In genomic region chr2:48477336-48477735, GRCm38 (mm10) we compare ENCODE assay signal across 21 mouse cellular contexts.
A peak's percentile ranks its signal among the peaks of the same experiment; 100 is the strongest.
DNase-seq lines count a peak whose midpoint lies in the region; ATAC-seq lines count a peak whose summit lies in the region.
"Had no signal": no experiment of that assay in that cellular context is flagged by ENCODE, and none has a peak within 500 bp of the region (broad histone marks: within the 10 kb centered on the region; RNA-seq: fewer than 3 reads in every experiment).

No protein-coding gene starts in this region.

- ATAC-seq in forebrain, embryonic 15.5 days (replicated peaks) = peak; percentile 61; the same call in 1 of the 2 replicates
- ATAC-seq in forebrain, embryonic 11.5 days (replicated peaks; ENCODE audit: low FRiP score) = no peak
- ATAC-seq in neural tube, embryonic 13.5 days (ENCODE audit: low read depth) = 0 out of 2 replicates have a peak, but pooled peaks have one; percentile 18
- peak; percentile 85 for ATAC-seq in midbrain, embryonic 15.5 days (replicated peaks)
- no peak for ATAC-seq in activated CD4-positive, CD25-positive, alpha-beta regulatory T cell, adult 4 months
- ATAC-seq: hindbrain, postnatal 0 days had no signal

- H3K36me3 ChIP-seq in forebrain, embryonic 15.5 days = no peaks in the 10 kb centered on the region
- no peaks in the 10 kb centered on the region for H3K36me3 ChIP-seq in forebrain, embryonic 11.5 days (ENCODE audit: control insufficient read depth, insufficient read depth, low read length)
- H3K36me3 ChIP-seq in neural tube, embryonic 13.5 days = no peaks in the 10 kb centered on the region
- H3K36me3 ChIP-seq in midbrain, embryonic 15.5 days (replicated peaks) = no peaks in the 10 kb centered on the region
- H3K36me3 ChIP-seq: embryonic facial prominence, embryonic 13.5 days; G1E; heart, embryonic 10.5 days; hindbrain, embryonic 12.5 days had no signal

- WGBS in forebrain, embryonic 15.5 days = 37% methylated on average over 2 of the region's 2 CpGs
- WGBS in forebrain, embryonic 11.5 days = 69% methylated on average over 2 of the region's 2 CpGs
- WGBS in neural tube, embryonic 13.5 days = 45% methylated on average over 2 of the region's 2 CpGs
- 47% methylated on average over 2 of the region's 2 CpGs for WGBS in midbrain, embryonic 15.5 days

- no peaks in the 10 kb centered on the region for H3K9me3 ChIP-seq in forebrain, embryonic 15.5 days
- no peaks in the 10 kb centered on the region for H3K9me3 ChIP-seq in forebrain, embryonic 11.5 days (ENCODE audit: control insufficient read depth, low read length)
- no peaks in the 10 kb centered on the region for H3K9me3 ChIP-seq in neural tube, embryonic 13.5 days
- no peaks in the 10 kb centered on the region for H3K9me3 ChIP-seq in midbrain, embryonic 15.5 days
- H3K9me3 ChIP-seq: embryonic facial prominence, embryonic 13.5 days; G1E; heart, embryonic 10.5 days; hindbrain, embryonic 12.5 days had no signal

- H3K4me2 ChIP-seq in forebrain, embryonic 15.5 days (replicated peaks) = no peak overlapping the region
- H3K4me2 ChIP-seq in forebrain, embryonic 11.5 days (ENCODE audit: low read depth, low read length, severe bottlenecking) = no peak overlapping the region
- H3K4me2 ChIP-seq in neural tube, embryonic 13.5 days = no peak overlapping the region
- no peak overlapping the region for H3K4me2 ChIP-seq in midbrain, embryonic 15.5 days
- H3K4me2 ChIP-seq: embryonic facial prominence, embryonic 13.5 days; hindbrain, embryonic 12.5 days had no signal

- DNase-seq in forebrain, embryonic 11.5 days (ENCODE audit: low spot score) = no peak
- DNase-seq in neural tube, embryonic 10.5 days (ENCODE audit: extremely low spot score, low spot score) = no peak
- peak; percentile 3 for DNase-seq in retina, postnatal 7 days (ENCODE audit: low read depth, low spot score)
- no peak for DNase-seq in spleen, adult 18-20 months
- DNase-seq: adrenal gland, postnatal 14 days; cerebellum, adult 18-20 months; cerebellum, adult 9-11 months; cerebellum, postnatal 36 days; gastrocnemius, postnatal 10 days; heart, adult 18-20 months; heart, postnatal 10 days; heart, postnatal 4 days had no signal

- H3K9ac ChIP-seq in forebrain, embryonic 15.5 days (replicated peaks) = no peak overlapping the region
- H3K9ac ChIP-seq in forebrain, embryonic 11.5 days (ENCODE audit: low read length) = no peak overlapping the region
- no peak overlapping the region for H3K9ac ChIP-seq in neural tube, embryonic 13.5 days
- H3K9ac ChIP-seq in midbrain, embryonic 15.5 days = no peak overlapping the region
- H3K9ac ChIP-seq: embryonic facial prominence, embryonic 13.5 days; hindbrain, embryonic 12.5 days had no signal

- H3K4me1 ChIP-seq in forebrain, embryonic 15.5 days = peaks cover 12% of the 10 kb centered on the region; the same call in 1 of the 2 replicates
- peaks cover 8% of the 10 kb centered on the region; the same call in 1 of the 2 replicates for H3K4me1 ChIP-seq in forebrain, embryonic 11.5 days (replicated peaks; ENCODE audit: control insufficient read depth, insufficient read depth, low read length)
- H3K4me1 ChIP-seq in neural tube, embryonic 13.5 days (replicated peaks) = peaks cover 22% of the 10 kb centered on the region
- peaks cover 13% of the 10 kb centered on the region for H3K4me1 ChIP-seq in midbrain, embryonic 15.5 days
- H3K4me1 ChIP-seq: heart, embryonic 10.5 days had no signal

- no peak overlapping the region for H3K27ac ChIP-seq in forebrain, embryonic 15.5 days (replicated peaks)
- H3K27ac ChIP-seq in forebrain, embryonic 11.5 days (ENCODE audit: low read depth, low read length) = no peak overlapping the region
- H3K27ac ChIP-seq in neural tube, embryonic 13.5 days (replicated peaks) = no peak overlapping the region
- H3K27ac ChIP-seq in midbrain, embryonic 15.5 days = no peak overlapping the region
- H3K27ac ChIP-seq: embryonic facial prominence, embryonic 13.5 days; heart, embryonic 10.5 days; hindbrain, embryonic 12.5 days; hindbrain, postnatal 0 days had no signal

- no peaks in the 10 kb centered on the region for H3K27me3 ChIP-seq in forebrain, embryonic 15.5 days
- H3K27me3 ChIP-seq in forebrain, embryonic 11.5 days (ENCODE audit: control insufficient read depth, insufficient read depth, low read length) = no peaks in the 10 kb centered on the region
- H3K27me3 ChIP-seq in neural tube, embryonic 13.5 days = no peaks in the 10 kb centered on the region
- no peaks in the 10 kb centered on the region for H3K27me3 ChIP-seq in midbrain, embryonic 15.5 days (replicated peaks)
- H3K27me3 ChIP-seq: embryonic facial prominence, embryonic 13.5 days; hindbrain, embryonic 12.5 days had no signal

- H3K4me3 ChIP-seq in forebrain, embryonic 15.5 days = no peak overlapping the region
- no peak overlapping the region for H3K4me3 ChIP-seq in forebrain, embryonic 11.5 days (ENCODE audit: low read depth, low read length)
- no peak overlapping the region for H3K4me3 ChIP-seq in neural tube, embryonic 13.5 days
- H3K4me3 ChIP-seq in midbrain, embryonic 15.5 days = no peak overlapping the region
- H3K4me3 ChIP-seq: embryonic facial prominence, embryonic 13.5 days; heart, embryonic 10.5 days; hindbrain, embryonic 12.5 days had no signal

Comparison
In these comparisons a context has a peak if more than half of its experiments do, and no peak if none do; other contexts are left out.
1. ATAC-seq: peak in forebrain, embryonic 15.5 days (single experiment), neural tube, embryonic 13.5 days (single experiment) and midbrain, embryonic 15.5 days (single experiment); none in forebrain, embryonic 11.5 days (single experiment) and activated CD4-positive, CD25-positive, alpha-beta regulatory T cell, adult 4 months (single experiment).